Mouse (Mus musculus) left cerebral cortex, postnatal 36 days (tissue): ENCODE measurements around the gene Gsto1. TPM values are rescaled to one million over a fixed set of nuclear protein-coding genes. Genes with fewer than 3 reads are reported as not detected.
A peak's percentile ranks its signal among the peaks of the same experiment; 100 is the strongest.

Source experiments
- DNase-seq, 2 experiments: peaks; one replicate each; pipeline ENCODE4 v3.0.0; 2021 to 2022; ENCODE audit warnings: low spot score in 2 of 2, mixed read lengths in 1 of 2
- intact Hi-C: fragments of 180-260 bp; cut with DNase I; formaldehyde crosslinking; loops from one replicate; pipeline ENCODE4 v1.15.1; 2025
- total RNA-seq, 2 experiments: library from RNA; stranded (reverse); gene quantifications; 2 replicates each; pipeline ENCODE4 v1.2.3; 2021

Gsto1 gene
- total RNA-seq, 2 experiments from 2014 or later = 46.6 to 50.3 TPM

DNA sequence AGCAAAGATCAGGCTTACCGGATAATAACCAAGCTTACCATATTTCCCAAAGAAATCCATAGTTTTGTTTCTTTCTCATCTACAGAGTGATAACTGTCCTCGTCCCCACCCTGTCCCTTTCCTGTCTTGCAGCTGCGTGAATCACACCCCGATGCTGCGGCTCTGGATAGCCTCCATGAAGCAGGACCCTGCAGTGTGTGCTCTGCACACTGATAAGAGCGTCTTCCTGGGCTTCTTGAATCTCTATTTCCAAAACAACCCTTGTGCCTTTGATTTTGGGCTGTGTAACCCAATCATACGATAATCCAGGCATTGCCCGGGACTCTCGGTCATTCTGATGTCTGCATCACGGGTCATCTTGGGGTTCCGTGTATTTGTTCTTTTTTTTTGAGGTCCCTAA lies 31.1 kb downstream of the Gsto1 start:
- intact Hi-C loops = no loop called here
- no peak for DNase-seq

DNA sequence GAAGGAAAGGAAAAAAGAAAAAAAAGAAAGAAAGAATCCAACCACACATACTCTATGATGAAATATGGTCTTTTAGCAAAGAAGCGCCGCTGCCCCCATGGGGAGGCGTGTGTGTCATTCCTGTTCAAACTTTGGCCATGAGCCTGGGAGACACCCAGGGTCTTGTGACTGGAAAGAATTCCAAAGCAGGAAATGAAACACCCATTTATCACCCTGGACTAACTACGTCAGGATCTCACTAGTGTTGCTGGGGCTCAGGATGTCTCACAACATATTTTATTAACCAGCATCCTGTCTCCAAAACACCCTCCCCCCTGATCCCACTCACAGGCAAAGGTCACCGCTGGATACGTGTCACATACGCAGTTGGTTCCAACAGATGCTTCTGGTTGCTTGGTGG lies 31.8 kb downstream of the Gsto1 start:
- no peak for DNase-seq
- intact Hi-C loops = no loop called here

DNA sequence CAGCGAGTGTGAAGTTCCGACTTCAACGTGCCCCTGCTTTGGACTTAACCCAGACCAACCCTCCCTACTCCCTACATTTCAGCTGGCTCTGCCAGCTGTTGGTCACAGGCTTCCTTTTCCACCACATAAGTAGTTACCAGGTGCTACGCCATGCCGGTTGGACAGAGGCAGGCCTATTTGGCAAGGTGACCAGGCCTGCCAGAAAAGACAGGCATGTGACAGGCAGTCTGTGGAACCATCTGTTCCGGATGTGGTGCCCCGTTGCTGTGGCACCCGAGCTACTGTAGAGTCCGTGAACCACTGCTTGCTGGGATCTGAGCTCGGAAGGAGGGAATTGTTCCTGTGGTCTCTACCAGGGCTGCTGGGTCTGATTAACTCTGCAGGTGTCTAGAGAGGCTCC lies 32.6 kb downstream of the Gsto1 start:
- intact Hi-C loops = no loop called here
- DNase-seq = peak in 1 of 2 experiments; percentile 12

DNA sequence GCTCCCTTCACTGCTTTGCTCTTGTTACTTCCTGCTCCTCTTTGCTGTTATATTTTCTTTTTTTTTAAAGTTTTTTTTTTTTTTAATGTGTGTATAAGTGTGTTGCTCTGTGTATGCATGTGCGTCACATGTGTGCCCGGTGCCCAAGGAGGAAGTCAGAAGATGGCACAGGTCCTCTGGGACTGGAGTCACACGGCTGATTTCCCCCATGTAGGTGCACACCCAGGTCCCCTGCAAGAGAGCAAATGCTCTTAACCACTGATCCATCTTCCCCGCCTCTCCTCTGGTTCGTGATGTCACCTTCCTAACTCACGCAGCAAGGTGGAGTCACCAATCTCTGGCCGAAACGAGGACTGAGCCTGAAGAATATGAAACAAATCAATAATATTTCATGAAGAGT lies 33.3 kb downstream of the Gsto1 start:
- DNase-seq = no peak
- intact Hi-C loops = no loop called here

DNA sequence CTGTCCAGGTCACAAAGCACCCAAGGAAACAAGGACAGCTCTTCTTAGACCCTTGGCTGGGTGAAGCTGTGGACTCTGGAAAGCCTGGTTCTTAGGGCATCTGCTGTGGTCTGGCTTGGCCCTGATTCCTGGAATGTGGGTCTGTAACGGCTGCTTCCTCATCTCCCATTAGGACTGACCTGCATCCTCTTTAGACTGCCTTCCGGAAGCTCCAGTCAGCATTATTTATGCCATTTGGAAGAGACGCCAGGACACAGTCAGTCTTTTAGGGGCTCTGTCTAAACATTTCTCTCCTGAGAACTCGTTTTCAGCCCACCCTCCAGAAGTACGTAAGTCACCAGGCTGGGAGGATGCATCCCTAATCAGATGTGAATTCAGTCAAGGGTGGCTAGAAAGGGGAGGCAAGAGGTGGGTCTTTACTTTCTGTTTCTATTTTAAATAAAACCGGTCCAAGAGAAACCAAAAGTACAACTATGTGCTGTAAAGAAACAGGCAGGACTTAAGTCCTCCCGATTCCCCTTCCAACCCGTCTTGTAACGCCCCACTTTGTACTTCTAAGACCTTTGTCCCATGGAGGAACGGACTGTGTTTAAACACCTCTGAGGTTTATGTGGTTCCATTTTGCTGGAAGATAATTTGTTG lies 35.8 kb downstream of the Gsto1 start:
- intact Hi-C loops = no loop called here

DNA sequence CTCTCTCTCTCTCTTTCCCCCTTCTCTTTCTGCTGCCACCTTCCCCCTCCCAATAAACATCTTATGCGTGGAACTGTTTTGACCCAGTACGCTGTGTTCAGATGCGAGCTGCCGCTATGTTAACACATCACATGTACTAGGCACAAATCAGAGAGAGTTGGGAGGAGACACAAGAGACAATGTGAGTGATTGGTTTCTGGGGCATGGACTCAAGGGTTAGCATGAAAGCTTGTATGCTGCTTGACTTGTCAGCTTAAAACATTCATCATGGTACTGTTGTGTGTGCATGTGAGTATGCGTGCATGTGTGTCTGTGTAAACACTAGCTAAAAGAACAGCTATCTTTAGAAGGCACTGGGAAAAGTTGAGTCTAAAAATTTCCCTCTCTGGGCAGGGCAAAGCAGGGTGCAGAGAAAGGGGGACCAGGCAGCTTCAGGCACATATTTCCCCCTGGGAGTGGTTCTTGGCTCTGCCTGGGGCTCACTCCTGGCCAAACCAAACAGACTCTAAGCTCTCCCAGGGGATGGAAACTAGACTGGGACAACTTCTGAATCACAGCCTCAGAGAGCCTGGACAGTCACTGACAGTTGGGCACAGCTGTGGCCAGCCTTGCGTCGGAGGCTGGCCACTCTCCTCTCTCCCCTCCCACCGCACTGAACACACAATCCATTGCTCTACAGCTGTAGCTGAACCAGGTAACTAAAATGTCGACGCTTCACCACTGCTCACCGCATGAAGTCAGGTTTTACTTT lies 37.0 kb downstream of the Gsto1 start:
- no peak for DNase-seq
- intact Hi-C loops = no loop called here

More for the DNA sequence above, 35.8 kb downstream of the Gsto1 start:
- DNase-seq = no peak

DNA sequence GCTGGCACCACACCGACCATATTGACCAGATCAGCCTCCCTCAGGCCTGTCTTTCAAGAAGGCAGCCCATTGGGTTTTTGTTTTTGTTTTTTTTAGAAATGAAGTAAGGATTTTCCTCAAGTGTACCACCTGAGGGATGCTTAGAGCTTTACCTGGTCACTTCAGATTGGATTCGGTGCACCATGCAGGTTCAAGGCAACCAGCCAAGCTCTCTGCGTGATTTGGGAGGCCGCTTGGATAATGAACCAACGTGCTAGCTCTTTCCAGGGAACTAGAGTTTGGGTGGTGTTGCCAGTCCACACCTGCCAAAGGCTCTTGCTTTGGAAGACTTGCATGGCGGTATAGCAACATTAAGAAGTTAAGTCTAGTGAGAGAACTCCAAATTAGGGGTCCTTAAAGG lies 38.3 kb downstream of the Gsto1 start:
- intact Hi-C loops = no loop called here
- no peak for DNase-seq

DNA sequence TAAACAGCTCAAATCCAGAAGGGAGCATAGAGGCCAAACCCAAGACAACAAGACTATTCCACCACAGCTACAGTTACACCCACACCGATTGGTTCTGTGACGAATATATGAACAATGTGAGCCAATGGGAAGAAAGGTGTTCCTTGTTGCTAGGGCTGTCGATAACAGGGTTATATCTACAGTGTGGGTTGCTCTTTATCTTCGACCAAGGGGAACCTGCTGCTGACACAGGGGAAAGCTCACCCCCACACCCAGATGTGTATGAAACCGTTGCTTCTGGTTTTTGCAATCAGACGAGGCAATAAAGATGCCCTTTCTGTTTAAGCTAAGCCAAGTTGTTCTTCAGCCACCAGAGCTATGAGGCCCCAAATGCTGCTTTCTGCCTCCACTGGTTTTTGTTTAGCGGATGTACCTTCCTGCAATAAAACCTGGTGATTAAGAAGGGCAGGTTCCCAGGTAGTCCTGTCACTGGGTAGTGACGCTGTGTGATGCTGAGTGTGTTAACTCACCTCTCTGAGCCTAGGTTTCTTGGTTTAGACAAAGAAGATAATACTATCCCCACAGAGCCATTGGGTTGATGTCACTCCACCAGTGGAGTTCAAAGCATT lies 43.8 kb downstream of the Gsto1 start:
- intact Hi-C loops = no loop called here
- no peak for DNase-seq

DNA sequence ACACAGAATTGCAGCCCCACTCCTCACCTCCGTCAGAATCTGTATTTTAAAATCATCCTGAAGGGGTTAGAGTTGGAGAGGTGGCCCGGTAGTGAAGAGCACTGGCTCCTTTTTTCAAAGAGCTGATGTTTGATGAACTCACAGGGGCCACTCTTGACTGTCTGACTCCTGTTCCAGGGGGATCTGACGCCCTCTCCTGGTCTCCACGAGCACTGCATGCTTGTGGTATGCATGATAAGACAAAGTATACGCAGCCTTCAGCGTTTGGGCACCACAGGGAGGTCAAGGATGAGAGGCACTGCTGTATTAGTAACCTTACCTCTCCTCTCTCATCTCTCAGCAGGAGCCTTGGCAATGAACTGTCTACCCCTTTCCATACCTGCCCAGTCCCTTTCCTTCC lies 45.2 kb downstream of the Gsto1 start:
- DNase-seq = no peak
- intact Hi-C loops = no loop called here

DNA sequence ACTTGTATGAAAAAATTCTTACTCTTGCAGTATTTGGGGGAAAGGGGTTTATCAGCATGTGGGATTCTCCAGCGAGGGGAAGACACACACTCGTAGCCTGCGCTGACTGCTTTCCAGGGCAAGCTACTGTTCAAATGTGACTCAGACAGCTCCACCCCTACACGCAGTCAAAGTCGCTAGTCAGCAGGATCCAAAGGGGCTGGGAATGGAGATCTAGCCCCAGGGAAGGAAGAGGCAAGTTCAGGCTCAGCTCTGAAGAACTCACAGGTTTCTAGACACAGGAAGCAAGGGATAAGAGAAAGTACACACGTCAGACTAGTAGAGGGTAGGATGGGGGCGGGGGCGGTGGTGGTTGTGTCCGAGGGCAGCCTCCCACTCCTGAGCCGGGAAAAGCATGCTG lies 45.8 kb downstream of the Gsto1 start:
- no peak for DNase-seq
- intact Hi-C loops = no loop called here

DNA sequence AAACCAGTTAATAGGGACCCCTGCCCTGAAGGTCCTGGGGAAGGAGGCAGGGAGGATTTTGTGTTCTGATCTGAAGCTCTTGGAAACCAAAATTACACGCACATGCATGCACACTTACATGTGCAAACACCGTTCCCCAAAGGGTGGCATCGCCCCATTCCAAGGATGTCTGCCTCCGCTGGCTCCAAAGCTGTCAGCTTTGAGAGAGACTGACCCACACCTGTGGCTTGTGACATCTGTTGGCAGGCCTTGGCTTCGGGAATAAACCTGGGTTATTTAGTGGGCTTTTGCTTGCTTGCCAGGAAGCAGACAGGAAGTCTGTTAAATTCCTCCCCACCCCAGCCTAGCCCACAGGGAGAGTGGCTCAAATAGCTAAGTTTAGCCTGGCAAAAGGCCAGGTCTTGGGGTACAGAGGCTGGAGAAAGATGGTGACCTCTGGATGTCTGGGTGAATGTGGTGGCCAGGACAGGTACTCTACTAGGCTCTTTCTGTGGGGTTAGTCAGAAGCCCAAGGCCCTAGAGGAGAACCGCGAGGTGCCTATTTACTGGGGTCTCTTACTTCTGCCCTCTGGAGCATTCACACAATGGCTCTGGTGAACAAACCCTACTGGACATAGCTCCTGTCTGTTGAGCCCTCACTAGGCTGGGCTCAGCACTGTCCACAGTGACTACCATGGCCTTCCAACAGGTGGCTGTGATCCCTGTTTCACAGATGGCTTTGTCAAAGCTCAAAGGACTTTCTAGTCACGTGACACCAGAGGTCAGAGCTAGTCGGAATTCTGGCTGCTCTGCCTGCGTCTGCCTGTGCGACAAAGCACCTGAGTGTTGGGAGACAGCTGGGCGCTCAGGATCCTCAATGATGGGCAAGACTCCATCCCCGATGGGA lies 47.8 kb downstream of the Gsto1 start:
- no peak for DNase-seq

DNA sequence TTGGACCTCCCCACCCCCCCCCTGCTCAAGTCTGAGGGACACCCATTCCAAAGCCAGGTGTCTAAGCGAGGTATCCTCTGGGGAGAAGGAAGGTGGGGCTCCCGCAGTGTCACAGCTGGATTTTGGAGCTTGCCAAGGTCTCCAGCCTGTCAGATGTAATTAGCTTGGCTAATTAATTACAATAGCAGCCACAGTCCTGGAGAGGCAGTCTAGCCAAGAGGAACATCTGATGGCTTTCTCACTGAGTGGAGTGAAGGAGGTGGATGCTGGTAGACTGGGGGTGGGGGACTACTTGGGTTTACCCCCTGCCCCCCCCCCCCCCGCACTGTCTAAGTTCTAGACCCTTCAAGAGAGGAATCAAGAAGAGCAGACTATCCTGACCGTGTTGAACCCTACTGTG lies 48.9 kb downstream of the Gsto1 start:
- DNase-seq = no peak
- intact Hi-C loops = no loop called here

More for the DNA sequence above, 47.8 kb downstream of the Gsto1 start:
- intact Hi-C loops = no loop called here

DNA sequence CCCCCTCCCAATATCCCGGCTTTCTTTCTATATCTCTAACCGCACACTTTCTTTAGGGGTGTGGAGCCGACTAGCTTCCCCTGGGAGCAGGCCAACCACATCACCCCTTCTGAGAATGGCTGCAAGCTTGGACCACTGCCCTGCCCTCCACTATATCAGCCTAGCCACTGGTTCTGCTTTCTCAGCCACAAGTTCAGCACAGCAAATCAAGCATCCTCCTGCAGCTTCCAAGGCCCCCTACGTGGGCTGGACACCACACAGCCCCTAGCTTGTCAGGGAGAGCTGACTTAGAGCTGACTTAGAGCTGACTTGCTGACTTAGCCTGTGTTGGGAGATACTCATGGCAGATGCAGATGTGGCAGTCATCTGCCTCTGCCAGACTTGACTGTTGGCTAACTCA lies 50.3 kb downstream of the Gsto1 start:
- no peak for DNase-seq
- intact Hi-C loops = no loop called here

DNA sequence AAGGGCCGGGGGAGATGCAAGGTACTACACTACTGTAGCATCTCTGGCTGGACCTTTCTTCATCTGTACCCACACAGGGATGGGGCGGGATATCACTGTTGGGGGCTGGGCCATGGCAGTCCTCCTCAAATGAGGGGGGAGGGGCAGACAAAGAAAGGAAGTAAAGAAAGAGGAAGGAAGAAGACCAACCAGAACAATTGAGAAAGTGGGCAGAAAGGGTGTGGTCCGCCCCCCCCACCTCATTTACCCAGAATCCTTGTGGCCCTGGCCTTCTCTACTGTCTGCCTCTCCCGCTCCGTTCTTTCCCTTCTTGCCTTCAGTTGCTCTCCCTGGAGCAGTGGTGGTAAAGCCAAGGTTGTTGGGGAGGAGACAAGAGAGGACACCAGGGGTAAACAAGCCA lies 50.8 kb downstream of the Gsto1 start:
- intact Hi-C loops = no loop called here
- no peak for DNase-seq

DNA sequence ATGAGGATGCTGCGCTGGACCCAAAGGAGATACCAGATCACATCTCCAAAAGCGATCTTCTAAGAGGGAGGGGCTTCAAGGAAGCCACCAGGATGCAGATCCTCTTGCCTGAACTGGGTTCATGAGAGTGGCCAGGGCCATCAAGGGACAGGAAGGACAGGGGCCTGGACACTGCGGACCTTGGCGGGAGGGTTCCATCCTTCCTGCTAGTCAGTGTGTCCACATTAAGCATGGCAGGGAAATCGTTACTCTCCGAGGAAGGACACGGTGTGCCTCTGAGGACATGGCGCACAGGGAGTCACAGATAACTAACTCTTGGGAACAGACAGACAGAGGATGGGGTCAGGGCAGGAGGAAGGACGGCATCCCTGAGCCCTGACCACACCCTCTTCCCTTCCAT lies 52.8 kb downstream of the Gsto1 start:
- DNase-seq = no peak
- intact Hi-C loops = no loop called here

DNA sequence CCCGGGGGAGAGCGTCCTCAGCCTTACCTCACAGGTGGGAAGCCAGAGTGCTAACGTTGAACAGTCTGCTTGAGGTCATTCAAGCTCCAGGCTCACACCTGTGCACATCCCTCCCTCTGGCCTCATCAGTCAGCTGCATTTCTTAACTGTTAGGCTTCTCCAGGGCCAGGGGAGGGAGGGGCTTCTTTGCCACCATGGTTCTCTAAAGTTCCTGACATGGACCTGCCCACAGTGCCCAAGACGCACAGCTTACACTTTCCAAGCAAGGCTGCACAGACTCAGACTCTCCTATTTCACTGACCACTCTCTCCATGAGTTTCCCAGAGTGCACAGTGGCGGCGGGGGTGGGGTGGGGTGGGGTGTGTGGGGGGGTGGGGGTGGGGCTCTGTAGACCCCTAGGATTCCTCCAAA lies 54.2 kb downstream of the Gsto1 start:
- intact Hi-C loops = no loop called here
- no peak for DNase-seq

DNA sequence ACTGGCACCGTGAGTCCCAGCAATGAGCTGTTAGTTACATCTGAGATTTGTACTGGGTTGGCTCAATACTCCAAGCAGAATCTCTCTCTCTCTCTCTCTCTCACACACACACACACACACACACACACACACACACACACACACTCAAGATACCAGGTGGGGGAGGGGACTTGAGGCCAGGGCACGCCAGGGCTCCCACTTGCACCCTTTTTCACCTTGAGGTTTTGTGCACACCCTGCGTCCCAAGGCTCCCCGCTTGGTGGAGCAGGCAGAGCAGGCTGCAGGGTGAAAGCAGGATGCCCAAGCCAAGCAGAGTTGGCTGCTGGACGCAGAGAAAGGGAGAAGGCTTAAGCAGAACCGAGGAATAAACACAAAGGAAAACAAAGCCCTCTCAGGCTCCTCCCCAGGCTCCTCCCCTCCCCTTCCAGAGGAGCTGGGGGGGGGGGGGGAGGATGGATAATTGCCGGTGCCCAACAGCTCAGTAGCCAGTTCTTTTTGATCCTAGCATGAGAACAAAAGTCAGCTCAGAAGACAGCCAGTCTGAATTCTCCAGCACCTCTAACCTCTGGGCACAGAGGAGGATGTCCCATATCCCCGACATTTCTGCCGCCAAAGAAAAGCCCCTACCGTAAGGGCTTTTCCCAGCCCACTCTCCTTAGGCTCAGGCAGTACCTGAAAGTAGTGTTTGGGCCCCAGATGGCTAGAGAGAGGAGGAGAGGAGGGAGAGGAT lies 54.8 kb downstream of the Gsto1 start:
- no peak for DNase-seq
- intact Hi-C loops = no loop called here

DNA sequence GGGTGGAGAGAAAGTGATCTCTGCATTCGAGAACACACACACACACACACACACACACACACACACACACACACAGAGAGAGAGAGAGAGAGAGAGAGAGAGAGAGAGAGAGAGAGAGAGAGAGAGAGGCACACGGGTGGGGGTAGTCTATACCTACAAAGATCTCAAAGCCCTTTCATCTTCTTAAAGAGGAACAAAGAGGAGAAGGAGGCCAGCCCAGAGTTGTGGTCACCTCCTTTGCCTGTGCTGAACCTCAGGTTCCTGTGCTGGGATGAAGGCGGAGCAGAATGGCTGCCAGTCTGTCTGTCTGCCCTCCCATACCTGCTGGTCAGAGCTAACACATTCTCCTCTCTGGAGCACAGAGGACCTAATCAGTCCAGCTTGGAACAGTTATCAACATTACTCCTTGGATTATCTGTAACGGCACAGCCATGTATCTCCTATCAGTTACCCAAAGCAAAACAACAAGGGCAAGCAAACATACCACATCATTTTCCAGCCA lies 55.4 kb downstream of the Gsto1 start:
- DNase-seq = no peak
- intact Hi-C loops = no loop called here

DNA sequence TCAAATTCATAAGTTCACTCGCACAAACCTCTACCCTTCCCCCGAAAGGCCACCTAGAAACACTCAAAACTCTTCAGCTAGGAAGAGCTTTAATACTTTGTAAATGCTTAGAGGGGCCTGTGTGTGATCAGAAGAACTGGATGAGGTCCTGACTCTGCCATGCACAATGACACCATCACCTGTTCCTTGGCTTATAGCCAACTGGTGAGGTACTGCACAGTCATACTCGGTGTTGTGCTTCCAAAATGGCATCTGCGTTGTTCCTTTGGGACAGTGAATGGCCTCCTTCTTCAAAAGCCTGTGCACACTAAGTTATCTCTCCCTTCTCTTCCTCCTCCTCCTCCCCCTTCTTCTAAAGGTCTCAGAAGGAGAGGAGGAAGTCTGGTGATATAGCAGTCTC lies 56.0 kb downstream of the Gsto1 start:
- no peak for DNase-seq

More for the DNA sequence above, 56.0 kb downstream of the Gsto1 start:
- intact Hi-C loops = no loop called here
